Mouse (Mus musculus) frontal cortex, postnatal 14 days (tissue): ENCODE measurements around the gene Tmem178.

Experiments
- DNase-seq, 2 experiments: peaks; one replicate each; pipeline ENCODE4 v3.0.0; 2022; ENCODE audit warnings: low spot score in 2 of 2

Gene Tmem178

DNA sequence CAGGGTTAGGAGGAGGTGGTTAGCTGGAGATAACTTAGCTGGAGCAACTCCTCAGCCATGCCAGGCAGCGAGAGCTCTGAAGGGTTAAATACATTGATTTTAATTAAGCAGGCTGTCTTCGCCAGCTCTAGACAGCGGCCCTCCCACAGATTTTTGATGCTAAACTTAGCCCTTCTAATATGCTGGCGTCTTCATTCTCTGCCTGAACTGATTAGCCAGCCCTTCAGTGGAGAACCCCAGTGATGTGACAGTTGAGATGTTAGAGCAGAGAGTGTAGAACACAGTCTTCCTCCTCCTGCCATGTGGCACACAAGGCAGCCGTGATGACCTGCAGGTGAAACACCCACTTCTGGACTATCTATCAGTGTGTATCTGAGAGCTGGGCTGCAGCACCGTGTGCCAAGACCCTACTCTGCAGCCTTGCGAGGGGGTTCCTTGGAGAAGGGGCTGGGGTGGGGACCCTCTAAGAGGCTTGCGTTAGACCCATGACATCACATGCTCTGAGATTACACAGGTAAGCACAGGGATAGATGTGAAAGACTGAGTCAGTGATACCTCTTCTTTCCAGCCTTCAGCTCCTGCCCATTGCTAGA, 47.2 kb downstream of the Tmem178 start:
- no peak for DNase-seq

DNA sequence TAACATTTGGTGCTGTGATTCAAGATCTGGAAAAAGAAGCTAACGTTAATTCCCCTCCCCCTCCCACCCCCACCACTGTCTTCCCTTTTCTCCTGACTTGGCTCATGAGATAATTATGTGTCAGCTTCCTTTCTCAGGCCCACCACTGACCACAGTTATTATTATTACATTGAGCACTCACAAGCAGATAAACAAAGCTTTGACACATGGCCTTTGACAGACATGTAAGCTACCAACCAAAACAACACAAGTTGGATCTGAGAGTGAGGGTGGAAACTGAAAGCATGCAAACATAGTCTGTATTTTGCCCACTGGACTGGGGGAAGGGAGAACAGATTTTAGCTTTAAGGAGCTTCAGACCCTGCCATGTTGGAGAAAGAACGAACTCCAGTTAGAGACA, 52.8 kb downstream of the Tmem178 start:
- DNase-seq = no peak

GRCm38 (mm10) chr17:80998958-80999357, 54.5 kb downstream of the Tmem178 start:
- no peak for DNase-seq

DNA sequence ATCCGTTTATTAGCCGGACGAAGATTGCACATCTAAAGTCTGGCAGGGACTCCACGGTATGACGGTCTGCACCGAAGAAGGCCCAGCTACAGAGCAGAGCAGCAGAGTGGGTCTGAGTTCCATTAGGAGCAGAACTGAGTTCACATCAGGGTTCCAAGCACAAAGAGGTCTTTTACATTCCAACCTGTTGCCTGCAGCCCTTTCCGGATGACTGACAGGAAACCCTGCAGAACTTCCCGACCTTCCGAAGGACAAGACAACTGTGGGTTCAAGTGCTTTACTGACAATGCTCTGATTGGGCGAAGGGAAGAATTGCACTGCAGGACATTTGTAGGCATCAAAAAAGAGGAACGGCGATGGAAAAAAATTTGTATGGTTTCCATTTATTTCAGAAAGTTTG, 56.6 kb downstream of the Tmem178 start:
- DNase-seq = no peak

- no peak for DNase-seq
These were observed 57.2 kb downstream of the Tmem178 start for GRCm38 (mm10) chr17:81001647-81002046.

DNA sequence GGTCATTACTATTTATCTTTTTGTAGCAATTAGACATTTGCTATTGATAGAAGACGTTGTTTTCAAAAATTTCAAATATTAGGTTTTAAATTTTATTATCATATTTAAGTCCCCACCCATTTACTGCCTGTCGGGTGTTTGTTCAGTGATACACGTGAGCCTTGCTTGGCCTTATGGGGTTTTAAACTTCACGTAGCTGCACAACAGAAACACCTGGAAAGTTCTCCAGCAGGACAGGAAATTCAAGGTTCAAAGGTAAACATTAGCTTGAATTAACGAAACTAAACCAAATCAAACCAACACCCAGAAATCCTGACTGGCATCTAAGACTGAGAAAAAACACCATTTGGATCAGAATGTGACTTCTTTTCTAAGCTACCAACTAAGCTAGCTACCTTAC, 57.7 kb downstream of the Tmem178 start:
- no peak for DNase-seq

DNA sequence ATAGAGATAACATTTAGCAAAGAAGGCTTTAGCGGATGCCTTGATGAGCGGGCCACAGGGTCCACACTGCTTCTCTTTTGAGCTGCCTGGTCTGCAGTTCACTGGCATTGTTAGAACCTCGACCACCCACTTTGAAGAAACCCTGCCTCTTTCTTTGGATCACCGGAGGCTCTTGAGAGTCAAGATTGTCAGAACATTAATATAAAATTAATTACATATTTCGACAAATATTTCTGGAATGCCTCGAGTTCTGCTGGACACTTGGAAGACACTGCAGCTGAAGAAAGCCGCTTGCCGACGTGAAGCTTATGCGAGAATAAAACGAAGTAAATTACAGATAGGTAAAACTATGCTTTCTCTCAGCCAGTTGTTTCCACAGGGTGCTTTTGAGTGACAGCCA, 60.0 kb downstream of the Tmem178 start:
- DNase-seq = no peak

GRCm38 (mm10) chr17:81005292-81005691, 60.9 kb downstream of the Tmem178 start:
- no peak for DNase-seq

GRCm38 (mm10) chr17:81009112-81009511, 64.7 kb downstream of the Tmem178 start:
- no peak for DNase-seq

DNA sequence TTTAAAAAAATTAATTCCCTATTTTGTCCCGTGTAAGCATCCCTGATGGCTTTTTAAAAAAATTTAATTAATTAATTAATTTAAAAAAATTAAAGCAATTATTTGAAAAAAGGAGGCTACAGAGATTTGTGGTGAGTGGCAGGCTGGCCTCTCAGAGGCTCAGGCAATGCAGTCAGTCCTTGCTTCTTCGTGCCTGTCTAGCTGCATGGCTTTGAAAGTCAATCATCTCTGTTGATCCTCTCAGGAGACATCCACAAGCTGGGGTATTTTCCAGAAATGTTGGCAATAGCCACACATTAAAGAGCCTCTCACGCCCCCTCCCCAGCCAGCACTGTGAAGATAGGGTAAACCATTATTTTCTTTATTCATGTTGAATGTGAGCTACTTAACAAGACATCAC, 65.8 kb downstream of the Tmem178 start:
- DNase-seq = no peak

GRCm38 (mm10) chr17:81010844-81011685, 66.6 kb downstream of the Tmem178 start:
- peak in 1 of 2 experiments; percentile 25 for DNase-seq

- peak in 1 of 2 experiments; percentile 40 for DNase-seq
These were observed 71.5 kb downstream of the Tmem178 start for GRCm38 (mm10) chr17:81015814-81016447.

GRCm38 (mm10) chr17:81017132-81017531, 72.7 kb downstream of the Tmem178 start:
- no peak for DNase-seq

- no peak for DNase-seq
These were observed 82.9 kb downstream of the Tmem178 start for GRCm38 (mm10) chr17:81027331-81027730.

DNA sequence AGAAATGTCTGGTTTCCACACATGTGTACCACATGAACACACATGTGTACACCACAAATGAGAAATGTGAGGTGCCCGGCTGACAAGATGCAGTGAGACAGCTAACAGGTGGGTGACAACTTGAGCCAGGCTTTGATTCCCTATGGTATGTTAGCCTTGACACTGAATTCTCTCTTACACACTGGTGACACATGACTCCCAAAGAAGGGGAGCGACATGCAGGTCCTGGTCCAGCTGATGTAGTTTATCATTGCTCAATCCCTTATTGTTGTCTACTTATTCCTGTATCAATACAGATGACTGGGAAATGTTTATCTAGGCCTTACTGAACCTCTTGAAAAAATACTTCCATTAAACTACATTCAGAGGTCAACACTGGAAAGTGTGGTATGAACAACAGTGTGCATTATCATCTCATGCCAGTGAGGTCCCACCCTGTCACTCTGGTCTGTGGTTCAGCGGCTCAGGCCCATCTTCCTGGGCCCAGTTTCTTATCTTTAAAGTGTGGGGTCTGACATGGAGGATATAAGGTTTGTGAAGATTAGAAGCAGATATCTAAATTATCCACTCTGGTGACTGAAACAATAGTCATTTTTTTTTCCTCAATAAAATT, 87.5 kb downstream of the Tmem178 start:
- no peak for DNase-seq

- no peak for DNase-seq
These were observed 88.5 kb downstream of the Tmem178 start for GRCm38 (mm10) chr17:81032957-81033356.

DNA sequence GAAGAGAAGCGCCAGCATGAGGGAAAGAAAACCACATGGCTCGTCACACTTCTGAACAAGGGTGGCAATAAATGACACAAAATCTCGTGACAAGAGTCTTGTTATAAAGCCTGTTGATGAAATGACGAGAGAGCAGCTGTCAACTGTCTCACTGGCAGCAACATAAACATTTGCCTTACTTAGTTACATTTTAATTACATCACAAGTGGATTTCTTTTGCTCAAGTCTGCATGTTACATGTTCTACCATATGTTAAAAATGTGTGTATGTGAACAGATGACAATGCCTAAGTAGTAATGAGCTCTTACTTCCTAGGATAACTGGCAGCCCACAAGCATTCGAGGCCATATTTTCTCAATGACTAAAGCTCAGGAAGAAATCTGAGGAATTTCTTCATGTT, 90.9 kb downstream of the Tmem178 start:
- DNase-seq = no peak

GRCm38 (mm10) chr17:81038707-81039408, 94.4 kb downstream of the Tmem178 start:
- no peak for DNase-seq

- no peak for DNase-seq
These were observed 97.2 kb downstream of the Tmem178 start for GRCm38 (mm10) chr17:81041662-81042061.

- DNase-seq = no peak
These were observed 99.9 kb downstream of the Tmem178 start for GRCm38 (mm10) chr17:81044356-81044755.

GRCm38 (mm10) chr17:81045115-81045514, 100.7 kb downstream of the Tmem178 start:
- DNase-seq = no peak
